Mouse (Mus musculus) liver, embryonic 13.5 days (tissue): ENCODE measurements at regions not wholly inside any gene's neighbourhood (a gene's known extent, or its start where the extent isn't known, plus 50 kb on each side); places are given as distances from the start of the nearest gene placed in this dataset.

ENCODE experiments used
- ATAC-seq: fragments of 200-750 bp; cut with Nextera tagmentation; 2 replicates; pipeline ENCODE4 v1.8.0; 2017; ENCODE audit warnings: low read depth, mild to moderate bottlenecking, moderate number of reproducible peaks, moderate library complexity
- DNase-seq: peaks from one replicate; pipeline ENCODE4 v3.0.0; 2022
- H3K27ac ChIP-seq: fragments of 300-500 bp; sonication (generic); 2 replicates; pipeline ENCODE4 v1.5.1; 2015; ENCODE audit warnings: moderate library complexity, mild to moderate bottlenecking, inconsistent platforms
- H3K27me3 ChIP-seq: fragments of 300-500 bp; sonication (generic); 2 replicates; pipeline ENCODE4 v1.6.1; 2015; ENCODE audit warnings: mild to moderate bottlenecking, inconsistent platforms
- H3K36me3 ChIP-seq: fragments of 300-500 bp; sonication (generic); 2 replicates; pipeline ENCODE4 v1.6.1; 2015; ENCODE audit warnings: mild to moderate bottlenecking, inconsistent platforms
- H3K4me1 ChIP-seq: fragments of 300-500 bp; sonication (generic); replicated peaks from 2 replicates; pipeline ENCODE4 v1.6.1; 2015; ENCODE audit warnings: inconsistent platforms
- H3K4me2 ChIP-seq: fragments of 300-500 bp; sonication (generic); 2 replicates; pipeline ENCODE4 v1.6.1; 2015; ENCODE audit warnings: inconsistent platforms, mild to moderate bottlenecking, moderate library complexity
- H3K4me3 ChIP-seq: fragments of 300-500 bp; sonication (generic); replicated peaks from 2 replicates; pipeline ENCODE4 v1.5.1; 2015; ENCODE audit warnings: mild to moderate bottlenecking, inconsistent platforms
- H3K9ac ChIP-seq: fragments of 300-500 bp; sonication (generic); 2 replicates; pipeline ENCODE4 v1.6.1; 2015; ENCODE audit warnings: mild to moderate bottlenecking, inconsistent platforms
- H3K9me3 ChIP-seq: fragments of 300-500 bp; sonication (generic); replicated peaks from 2 replicates; pipeline ENCODE4 v1.6.1; 2016; ENCODE audit warnings: inconsistent platforms
- WGBS: fragments of 180-500 bp; shearing (Covaris S2); methylation state at CpG from one replicate; pipeline ENCODE4 v1.1.7; 2015; ENCODE audit not compliant: insufficient replicate concordance; 5-methylcytosine and 5-hydroxymethylcytosine counted together

DNA sequence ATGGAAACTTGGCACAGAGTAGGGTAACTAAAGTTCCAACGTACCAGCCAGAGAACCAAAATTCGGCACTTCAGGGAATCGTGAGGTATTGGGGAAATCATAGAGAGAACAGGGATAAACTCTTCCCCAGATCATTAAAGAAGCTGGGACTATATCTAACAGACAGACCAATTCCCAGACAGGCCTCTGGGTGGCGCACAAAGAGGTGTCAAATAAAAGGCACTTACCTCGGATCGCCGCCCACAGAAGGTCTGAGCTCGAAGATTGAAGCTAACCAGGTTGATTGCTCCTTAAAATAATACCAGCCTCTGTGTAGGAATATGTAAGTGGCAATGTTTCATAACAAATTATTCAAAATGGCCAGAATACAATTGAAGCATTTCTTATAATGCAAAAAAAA is 151.2 kb downstream of the CK137956 start:
- no peaks in the 10 kb centered on the region for H3K36me3 ChIP-seq
- ATAC-seq: no peak
- H3K27ac ChIP-seq: no peak overlapping the region
- H3K27me3 ChIP-seq: no peaks in the 10 kb centered on the region
- H3K9ac ChIP-seq: no peak overlapping the region
- no peak for DNase-seq
- no peaks in the 10 kb centered on the region for H3K9me3 ChIP-seq
- H3K4me2 ChIP-seq: no peak overlapping the region
- 66% methylated on average over 8 of the region's 8 CpGs for WGBS
- H3K4me1 ChIP-seq: no peaks in the 10 kb centered on the region
- no peak overlapping the region for H3K4me3 ChIP-seq

DNA sequence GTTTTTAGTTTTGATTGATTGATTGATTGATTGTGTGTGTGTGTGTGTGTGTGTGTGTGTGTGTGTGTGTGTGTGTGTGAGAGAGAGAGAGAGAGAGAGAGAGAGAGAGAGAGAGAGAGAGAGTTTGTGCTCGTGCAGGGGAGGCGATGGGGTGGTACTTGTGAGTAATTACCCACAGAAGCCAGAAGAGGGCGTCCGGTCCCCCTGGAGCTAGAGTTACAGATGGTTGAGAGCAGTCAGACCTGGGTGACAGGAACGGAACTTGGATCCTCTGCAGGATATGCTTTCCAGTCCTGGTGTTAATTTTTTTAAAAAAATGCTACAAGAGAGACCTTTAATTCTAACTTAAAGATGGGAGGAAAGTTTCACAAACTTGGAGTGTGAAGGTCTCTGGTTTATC is 151.7 kb downstream of the CK137956 start:
- H3K9ac ChIP-seq: no peak overlapping the region
- H3K4me1 ChIP-seq: no peaks in the 10 kb centered on the region
- H3K4me2 ChIP-seq: no peak overlapping the region
- no peak overlapping the region for H3K27ac ChIP-seq
- H3K36me3 ChIP-seq: no peaks in the 10 kb centered on the region
- no peak overlapping the region for H3K4me3 ChIP-seq
- H3K27me3 ChIP-seq: no peaks in the 10 kb centered on the region
- DNase-seq (no peak), ATAC-seq (no peak)
- H3K9me3 ChIP-seq: no peaks in the 10 kb centered on the region
- WGBS: 63% methylated on average over 5 of the region's 5 CpGs

DNA sequence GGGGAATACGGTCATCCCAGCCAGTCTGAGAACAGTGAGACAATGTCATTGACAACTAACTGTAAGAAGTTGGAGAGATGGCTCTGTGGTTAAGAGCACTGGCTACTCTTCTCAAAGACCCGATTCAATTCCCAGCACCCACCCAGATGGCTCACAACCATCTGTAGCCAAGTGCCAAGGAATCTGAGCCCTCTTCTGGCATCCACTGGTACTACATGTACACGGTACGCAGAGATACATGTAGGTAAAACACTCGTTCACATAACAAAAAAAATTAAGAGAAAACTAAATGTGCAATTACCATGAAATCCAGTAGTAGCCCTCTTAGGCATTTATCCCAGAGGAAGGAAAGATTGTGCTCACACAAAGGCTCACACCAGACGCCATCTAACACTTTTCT is 156.1 kb downstream of the CK137956 start:
- no peak for DNase-seq
- Histone ChIP-seq H3K9me3 (0 out of 2 replicates have a peak, but pooled peaks cover 6% of the 10 kb centered on the region), H3K27me3 (no peaks in the 10 kb centered on the region), H3K9ac (no peak overlapping the region), H3K4me1 (no peaks in the 10 kb centered on the region), H3K27ac (no peak overlapping the region), H3K36me3 (no peaks in the 10 kb centered on the region), H3K4me2 (no peak overlapping the region), H3K4me3 (no peak overlapping the region)
- 70% methylated on average over 6 of the region's 6 CpGs for WGBS
- no peak for ATAC-seq

- no peak for DNase-seq
These were observed 158.7 kb downstream of the CK137956 start for GRCm38 (mm10) chr4:127812047-127812545.

DNA sequence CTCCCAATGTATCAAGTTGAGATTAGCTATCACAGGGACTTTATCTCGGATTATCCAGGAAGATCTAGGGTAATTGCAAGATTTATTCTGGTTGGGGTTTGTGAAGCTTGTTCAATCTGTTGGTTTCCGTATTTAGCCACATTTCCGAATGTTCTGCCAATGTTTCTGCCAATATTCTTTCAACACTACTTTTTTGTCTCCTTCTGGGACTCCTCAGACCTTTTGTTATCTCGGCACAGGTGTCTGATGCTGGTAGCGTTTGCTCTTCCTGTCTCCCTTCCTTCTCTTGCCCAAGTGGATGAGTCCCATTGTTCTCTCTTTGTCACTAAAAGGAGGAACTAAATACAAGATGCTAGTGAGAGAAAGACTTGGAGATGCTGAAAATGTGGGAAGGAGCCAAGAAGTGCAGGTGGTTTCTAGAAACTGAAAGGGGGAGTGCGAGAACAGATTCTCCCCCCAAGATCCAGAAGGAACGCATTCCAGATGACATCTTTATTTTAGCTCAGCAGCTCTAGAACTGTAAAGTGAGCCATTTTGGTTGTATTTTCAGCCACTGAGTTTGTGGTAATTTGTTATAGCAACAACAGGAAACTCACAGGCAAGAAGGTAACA is 159.7 kb downstream of the CK137956 start:
- Histone ChIP-seq H3K4me2 (no peak overlapping the region), H3K27ac (no peak overlapping the region), H3K4me1 (no peaks in the 10 kb centered on the region), H3K4me3 (no peak overlapping the region), H3K9me3 (0 out of 2 replicates have a peak, but pooled peaks cover 9% of the 10 kb centered on the region), H3K27me3 (no peaks in the 10 kb centered on the region), H3K36me3 (no peaks in the 10 kb centered on the region), H3K9ac (no peak overlapping the region)
- 56% methylated on average over 7 of the region's 7 CpGs for WGBS
- DNase-seq (no peak), ATAC-seq (no peak)

More at GRCm38 (mm10) chr4:127812047-127812545, 158.7 kb downstream of the CK137956 start:
- Histone ChIP-seq H3K4me2 (no peak overlapping the region), H3K9ac (no peak overlapping the region), H3K36me3 (no peaks in the 10 kb centered on the region), H3K4me3 (no peak overlapping the region), H3K27ac (no peak overlapping the region), H3K4me1 (no peaks in the 10 kb centered on the region), H3K27me3 (no peaks in the 10 kb centered on the region), H3K9me3 (0 out of 2 replicates have a peak, but pooled peaks cover 9% of the 10 kb centered on the region)
- WGBS: 46% methylated on average over 3 of the region's 3 CpGs
- no peak for ATAC-seq

GRCm38 (mm10) chr4:127809006-127809405 is 161.7 kb downstream of the CK137956 start:
- no peak for DNase-seq
- H3K9me3 ChIP-seq: 0 out of 2 replicates have a peak, but pooled peaks cover 9% of the 10 kb centered on the region
- ATAC-seq: no peak
- H3K27ac ChIP-seq: no peak overlapping the region
- no peak overlapping the region for H3K4me2 ChIP-seq
- H3K4me3 ChIP-seq: no peak overlapping the region
- no peaks in the 10 kb centered on the region for H3K36me3 ChIP-seq
- H3K9ac ChIP-seq: no peak overlapping the region
- no peaks in the 10 kb centered on the region for H3K27me3 ChIP-seq
- H3K4me1 ChIP-seq: no peaks in the 10 kb centered on the region
- WGBS: 52% methylated on average over 6 of the region's 6 CpGs

- ATAC-seq (no peak), DNase-seq (no peak)
- no peak overlapping the region for H3K4me2 ChIP-seq
- H3K4me3 ChIP-seq: no peak overlapping the region
- peaks cover 3% of the 10 kb centered on the region; the same call in 1 of the 2 replicates for H3K9me3 ChIP-seq
- no peak overlapping the region for H3K27ac ChIP-seq
- H3K27me3 ChIP-seq: no peaks in the 10 kb centered on the region
- no peaks in the 10 kb centered on the region for H3K4me1 ChIP-seq
- H3K36me3 ChIP-seq: no peaks in the 10 kb centered on the region
- no peak overlapping the region for H3K9ac ChIP-seq
- 74% methylated on average over 12 of the region's 12 CpGs for WGBS
These were observed 181.5 kb downstream of the CK137956 start for GRCm38 (mm10) chr4:127789206-127789605.

- Histone ChIP-seq H3K9ac (no peak overlapping the region), H3K9me3 (peaks cover 3% of the 10 kb centered on the region; the same call in 1 of the 2 replicates), H3K4me2 (no peak overlapping the region), H3K27me3 (no peaks in the 10 kb centered on the region), H3K36me3 (no peaks in the 10 kb centered on the region), H3K27ac (no peak overlapping the region), H3K4me1 (no peaks in the 10 kb centered on the region), H3K4me3 (no peak overlapping the region)
- WGBS: 68% methylated on average over 3 of the region's 3 CpGs
- DNase-seq (no peak), ATAC-seq (no peak)
These were observed 185.0 kb downstream of the CK137956 start for GRCm38 (mm10) chr4:127785786-127786185.

GRCm38 (mm10) chr4:127771966-127772500 is 198.7 kb downstream of the CK137956 start:
- Histone ChIP-seq H3K4me1 (no peaks in the 10 kb centered on the region), H3K9ac (no peak overlapping the region), H3K4me3 (no peak overlapping the region), H3K27ac (no peak overlapping the region), H3K4me2 (no peak overlapping the region), H3K36me3 (no peaks in the 10 kb centered on the region), H3K27me3 (no peaks in the 10 kb centered on the region), H3K9me3 (peaks cover 10% of the 10 kb centered on the region; the same call in 1 of the 2 replicates)
- WGBS: 50% methylated on average over 5 of the region's 5 CpGs
- DNase-seq: no peak
- no peak for ATAC-seq

GRCm38 (mm10) chr4:127763736-127764135 is 207.0 kb downstream of the CK137956 start:
- H3K9ac ChIP-seq: no peak overlapping the region
- WGBS: 74% methylated on average over 5 of the region's 5 CpGs
- DNase-seq (no peak), ATAC-seq (no peak)
- H3K36me3 ChIP-seq: no peaks in the 10 kb centered on the region
- no peak overlapping the region for H3K4me3 ChIP-seq
- H3K4me2 ChIP-seq: no peak overlapping the region
- H3K27ac ChIP-seq: no peak overlapping the region
- H3K9me3 ChIP-seq: peaks cover 15% of the 10 kb centered on the region; the same call in 1 of the 2 replicates
- H3K27me3 ChIP-seq: no peaks in the 10 kb centered on the region
- no peaks in the 10 kb centered on the region for H3K4me1 ChIP-seq

- DNase-seq (no peak), ATAC-seq (no peak)
- Histone ChIP-seq H3K4me2 (no peak overlapping the region), H3K9me3 (peaks cover 25% of the 10 kb centered on the region; the same call in 1 of the 2 replicates), H3K4me1 (no peaks in the 10 kb centered on the region), H3K27me3 (no peaks in the 10 kb centered on the region), H3K9ac (no peak overlapping the region), H3K36me3 (no peaks in the 10 kb centered on the region), H3K4me3 (no peak overlapping the region), H3K27ac (no peak overlapping the region)
- WGBS: 65% methylated on average over 9 of the region's 9 CpGs
These were observed 211.8 kb downstream of the CK137956 start for GRCm38 (mm10) chr4:127758961-127759360.

GRCm38 (mm10) chr4:127756238-127756637 is 214.5 kb downstream of the CK137956 start:
- H3K36me3 ChIP-seq: no peaks in the 10 kb centered on the region
- no peak overlapping the region for H3K27ac ChIP-seq
- no peak overlapping the region for H3K9ac ChIP-seq
- H3K4me2 ChIP-seq: no peak overlapping the region
- ATAC-seq: no peak
- H3K27me3 ChIP-seq: no peaks in the 10 kb centered on the region
- H3K4me3 ChIP-seq: no peak overlapping the region
- DNase-seq: no peak
- H3K4me1 ChIP-seq: no peaks in the 10 kb centered on the region
- peaks cover 25% of the 10 kb centered on the region; the same call in 1 of the 2 replicates for H3K9me3 ChIP-seq
- WGBS: 72% methylated on average over 6 of the region's 6 CpGs
